Mouse (Mus musculus): ENCODE results near the gene Cep152.

The Cep152 gene

DNA sequence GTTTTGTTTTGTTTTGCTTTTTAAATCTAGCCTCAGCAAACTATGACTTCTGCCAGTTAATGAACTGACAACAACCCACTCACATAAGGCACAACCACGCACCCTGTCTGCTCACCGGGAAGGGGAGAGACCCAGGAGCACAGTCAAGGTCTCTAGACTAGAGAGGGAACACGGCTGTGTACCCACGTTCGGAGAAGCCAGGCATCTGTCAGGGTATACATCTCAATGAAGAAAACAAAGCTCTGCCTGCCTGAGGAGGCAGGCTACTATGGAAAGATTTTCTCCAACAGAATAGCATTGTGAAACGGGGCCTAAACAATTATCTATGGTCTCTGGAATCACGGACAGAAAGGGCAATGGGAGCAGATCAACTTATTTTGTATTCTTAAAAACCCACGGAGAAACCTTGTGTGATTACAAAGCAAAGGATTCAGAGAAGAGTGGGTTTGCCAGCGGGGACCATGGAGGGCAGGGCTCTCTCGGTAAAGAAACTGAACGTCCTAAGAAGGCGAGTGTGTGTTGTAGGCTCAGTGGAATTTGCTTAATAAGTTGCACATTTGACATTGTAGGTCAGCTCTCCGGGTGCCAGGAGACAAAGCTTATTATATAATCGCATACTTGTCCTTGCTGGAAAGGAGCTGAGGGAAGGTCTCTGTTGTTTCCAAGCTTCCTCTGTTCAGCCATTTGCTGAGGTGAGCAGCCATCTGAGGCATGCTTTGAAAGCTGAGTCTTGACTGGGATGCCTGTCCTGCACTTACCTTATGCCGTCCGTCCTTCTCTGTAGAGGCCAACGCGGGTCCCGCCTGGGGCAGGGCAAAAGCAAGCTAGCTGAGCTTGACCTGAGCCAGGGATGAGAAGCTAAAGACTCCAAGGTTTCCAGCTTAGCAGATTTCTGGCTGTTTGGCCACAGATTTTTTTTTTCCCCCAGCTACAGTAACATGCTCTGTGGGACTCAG lies 66.0 kb downstream of the Cep152 start:
- DNase-seq (ENCODE audit: low read depth, low spot score) = no peak

DNA sequence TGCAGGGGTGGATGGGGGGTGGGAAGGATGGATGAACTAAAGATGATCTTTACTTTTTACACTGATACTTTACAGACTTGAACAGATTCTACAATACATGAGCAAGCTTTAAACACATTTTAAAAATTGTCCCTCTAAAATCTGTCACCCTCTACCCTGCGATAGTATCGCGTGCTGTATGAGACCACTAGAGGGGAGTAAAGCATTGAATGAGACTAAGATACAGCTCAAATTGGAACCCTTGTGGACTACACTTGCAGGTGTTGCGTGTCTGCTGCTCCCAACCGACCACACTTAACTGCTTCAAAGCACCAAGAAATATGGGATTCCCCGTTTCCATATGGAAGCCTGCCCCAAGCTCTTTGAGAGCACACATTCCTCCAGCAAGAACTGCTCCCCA lies 69.1 kb downstream of the Cep152 start:
- DNase-seq (ENCODE audit: low read depth, low spot score) = no peak

GRCm38 (mm10) chr2:125548806-125549578 lies 75.9 kb downstream of the Cep152 start:
- DNase-seq (ENCODE audit: low read depth, low spot score) = no peak

GRCm38 (mm10) chr2:125544986-125545385 lies 79.9 kb downstream of the Cep152 start:
- DNase-seq (ENCODE audit: low read depth, low spot score) = no peak

- no peak for DNase-seq (ENCODE audit: low read depth, low spot score)
Measured at GRCm38 (mm10) chr2:125543646-125544045, 81.3 kb downstream of the Cep152 start.

- DNase-seq (ENCODE audit: low read depth, low spot score) = no peak
Measured at GRCm38 (mm10) chr2:125541451-125541850, 83.5 kb downstream of the Cep152 start.

DNA sequence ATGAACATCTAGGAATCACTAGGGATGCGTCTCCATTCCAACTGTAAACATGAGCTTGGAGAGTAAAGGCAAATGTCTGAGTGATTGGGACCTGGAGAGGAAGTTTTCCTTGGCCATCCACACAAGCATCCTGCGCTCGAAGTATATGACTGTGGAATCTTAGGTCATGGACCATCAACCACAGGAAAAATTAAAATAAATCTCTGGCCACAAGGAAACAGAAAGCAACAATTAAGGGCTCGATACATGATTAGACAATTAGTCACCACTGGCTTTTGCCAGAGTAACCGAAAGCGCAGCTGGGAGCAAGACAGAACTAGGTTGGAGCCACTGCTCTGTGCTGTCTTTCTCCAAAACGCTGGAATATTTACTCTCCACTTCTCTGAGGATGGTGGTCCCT lies 84.3 kb downstream of the Cep152 start:
- DNase-seq (ENCODE audit: low read depth, low spot score) = no peak

- DNase-seq (ENCODE audit: low read depth, low spot score) = no peak
Measured at GRCm38 (mm10) chr2:125539640-125540039, 85.3 kb downstream of the Cep152 start.

DNA sequence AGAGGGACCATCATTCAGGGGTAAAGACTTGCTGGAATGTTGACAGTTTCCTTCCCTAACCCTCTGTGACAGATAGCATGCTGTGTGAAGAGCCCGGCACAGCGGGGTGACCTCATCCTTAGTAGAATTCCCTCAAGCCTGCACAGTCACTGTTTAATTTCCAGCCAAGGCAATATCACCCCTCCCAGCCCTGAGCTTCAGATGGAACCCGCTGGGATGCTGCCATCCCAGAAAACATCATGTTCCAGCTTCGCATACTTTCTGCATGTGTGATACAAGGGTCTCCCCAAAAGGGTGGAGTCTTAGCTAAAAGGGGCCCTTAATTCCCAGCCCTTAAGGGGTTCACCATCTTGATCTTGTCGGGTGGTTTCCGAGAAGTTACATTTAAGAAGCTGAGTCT lies 94.2 kb downstream of the Cep152 start:
- no peak for DNase-seq (ENCODE audit: low read depth, low spot score)

DNA sequence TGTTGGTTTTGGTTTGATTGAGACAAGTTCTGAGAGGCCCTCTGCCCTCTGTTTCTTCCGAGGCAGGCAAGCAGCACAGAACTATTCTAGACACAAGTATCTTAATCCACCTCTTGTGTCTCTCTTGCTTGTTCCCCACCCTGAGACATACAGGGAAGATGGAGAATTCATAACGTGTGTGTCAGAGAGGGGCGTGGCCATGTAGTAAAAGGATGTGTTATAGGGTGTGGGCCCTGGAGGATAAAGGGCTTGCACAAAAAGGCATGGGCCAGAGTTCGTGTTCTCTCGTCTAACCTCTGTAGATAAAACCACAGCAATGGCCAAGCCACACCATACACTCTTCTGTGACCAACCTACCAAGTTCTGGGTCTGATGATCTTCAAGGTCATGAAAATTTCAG lies 98.3 kb downstream of the Cep152 start:
- no peak for DNase-seq (ENCODE audit: low read depth, low spot score)

GRCm38 (mm10) chr2:125525484-125525883 lies 99.4 kb downstream of the Cep152 start:
- DNase-seq (ENCODE audit: low read depth, low spot score) = no peak

- DNase-seq (ENCODE audit: low read depth, low spot score) = no peak
Measured at GRCm38 (mm10) chr2:125516594-125516993, 108.3 kb downstream of the Cep152 start.

GRCm38 (mm10) chr2:125515291-125516057 lies 109.4 kb downstream of the Cep152 start:
- DNase-seq (ENCODE audit: low read depth, low spot score) = no peak

- no peak for DNase-seq (ENCODE audit: low read depth, low spot score)
Measured at GRCm38 (mm10) chr2:125514391-125514790, 110.5 kb downstream of the Cep152 start.
